Mouse (Mus musculus) cerebellum, postnatal 25 days (tissue): ENCODE measurements around the gene Bckdha.

Experiments
- DNase-seq, 2 experiments: peaks; one replicate each; pipeline ENCODE4 v3.0.0; 2021; ENCODE audit warnings: mixed read lengths in 2 of 2

Gene Bckdha

GRCm38 (mm10) chr7:25644136-25644535 lies 14.6 kb downstream of the Bckdha start:
- no peak for DNase-seq

DNA sequence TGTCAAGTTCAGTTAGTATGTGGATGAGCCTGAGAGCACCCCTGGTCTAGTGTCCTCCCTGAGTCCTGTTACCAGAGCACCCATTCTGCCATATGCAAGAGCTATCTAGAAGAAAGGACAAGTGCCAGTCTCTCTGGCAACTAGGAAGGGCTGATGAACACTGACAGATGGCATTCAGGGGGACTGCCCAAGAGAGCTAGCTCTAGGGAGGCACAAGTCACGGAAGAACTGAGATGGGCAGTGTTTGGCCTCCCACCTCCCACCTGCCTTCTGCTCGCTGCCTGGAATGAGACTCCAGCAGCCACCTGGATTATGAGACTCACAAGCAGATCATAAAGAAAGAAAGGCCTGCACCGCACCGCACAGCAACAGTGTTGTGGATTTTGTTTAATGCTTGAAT lies 19.0 kb downstream of the Bckdha start:
- DNase-seq, result peak; percentile 74

- no peak for DNase-seq
Observed at GRCm38 (mm10) chr7:25637099-25637498, 21.7 kb downstream of the Bckdha start.

DNA sequence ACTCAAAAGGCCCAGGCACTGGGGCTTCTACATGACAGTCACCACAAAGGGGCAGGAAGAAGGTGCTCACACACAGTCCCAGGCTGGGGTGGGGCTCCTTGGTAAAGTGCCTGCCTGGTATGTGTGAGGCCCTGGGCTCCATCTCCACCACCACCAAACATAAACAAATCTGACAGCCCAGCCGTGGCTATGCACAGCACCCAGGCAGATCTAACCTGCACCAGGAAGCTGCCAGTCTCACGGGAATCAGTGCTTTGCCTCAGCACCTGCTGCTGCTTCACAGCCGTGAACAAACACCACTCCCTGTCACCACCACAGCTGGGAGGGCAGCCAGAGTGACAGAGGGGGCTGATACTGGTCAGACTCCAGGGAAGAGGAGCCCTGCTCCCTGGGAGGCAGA lies 22.4 kb downstream of the Bckdha start:
- no peak for DNase-seq

GRCm38 (mm10) chr7:25632679-25633078 lies 26.1 kb downstream of the Bckdha start:
- DNase-seq, result no peak

DNA sequence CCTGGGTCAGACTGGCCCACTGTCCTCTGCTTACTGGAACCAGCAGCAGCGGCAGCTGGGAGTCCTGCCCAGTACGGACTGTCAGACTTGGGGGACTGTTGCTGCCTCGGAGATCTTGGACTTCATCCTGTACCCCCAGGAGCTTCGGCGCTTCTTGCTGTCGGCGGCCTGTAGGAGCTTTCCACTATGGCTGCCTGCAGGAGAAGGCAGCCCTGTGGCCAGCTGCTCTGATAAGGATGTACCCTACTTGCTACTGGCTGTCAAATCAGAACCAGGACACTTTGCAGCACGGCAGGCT lies 30.5 kb downstream of the Bckdha start:
- no peak for DNase-seq

GRCm38 (mm10) chr7:25627431-25628322 lies 31.1 kb downstream of the Bckdha start:
- peak; percentile 42 to 53 for DNase-seq

GRCm38 (mm10) chr7:25626509-25627430 lies 32.0 kb downstream of the Bckdha start, which contains the start of gene B3gnt8:
Gene B3gnt8, plus strand, starts transcription at chr7:25626654.
- peak; percentile 68 to 72 for DNase-seq

GRCm38 (mm10) chr7:25625594-25626250 lies 33.1 kb downstream of the Bckdha start:
- DNase-seq, result peak in 1 of 2 experiments; percentile 74

- DNase-seq, result no peak
Observed at GRCm38 (mm10) chr7:25624851-25625250, 33.9 kb downstream of the Bckdha start.

DNA sequence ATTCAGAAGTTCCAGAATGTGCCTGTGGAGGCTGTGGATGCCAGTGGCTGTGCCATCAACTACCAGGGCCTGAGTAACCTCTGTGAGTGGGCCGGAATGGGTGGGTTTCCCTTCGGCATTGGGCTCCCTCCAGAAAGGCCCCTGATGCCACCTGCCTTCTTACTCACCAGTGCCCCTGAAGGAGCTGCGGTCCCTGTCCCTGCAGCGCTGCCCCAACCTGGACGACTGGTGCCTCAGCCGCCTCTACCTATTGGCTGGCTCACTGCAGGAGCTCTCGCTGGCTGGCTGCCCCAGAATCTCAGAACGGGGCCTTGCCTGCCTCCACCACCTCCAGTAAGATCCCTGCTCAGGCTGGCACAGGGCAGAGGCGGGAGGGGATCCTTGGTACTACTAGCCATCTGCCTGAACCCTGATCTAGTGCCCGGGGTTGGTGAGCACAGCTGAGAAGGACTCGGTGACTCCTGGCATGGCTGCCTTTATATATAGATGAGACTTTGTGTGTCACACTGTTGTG lies 34.9 kb downstream of the Bckdha start:
- peak; percentile 77 to 83 for DNase-seq

DNA sequence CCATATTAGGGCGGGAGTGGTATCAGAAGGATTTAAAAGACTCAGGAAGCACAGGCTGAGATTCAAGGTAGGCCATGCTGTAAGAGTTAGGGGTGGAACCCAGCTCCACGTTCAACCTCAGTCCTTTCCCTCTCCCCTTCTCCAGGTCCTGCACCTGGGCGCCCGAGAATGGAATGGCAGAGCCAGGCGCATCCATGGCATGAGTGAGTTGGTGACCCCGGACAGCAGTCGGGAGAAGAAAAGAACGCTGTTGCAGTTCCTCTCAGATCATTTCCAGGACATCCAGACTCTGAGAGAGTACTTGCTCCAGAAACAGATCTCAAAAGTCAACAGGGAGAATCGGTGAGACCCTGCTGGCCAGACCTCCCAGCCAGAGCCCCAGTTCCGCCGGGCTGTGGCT lies 38.0 kb downstream of the Bckdha start:
- DNase-seq, result no peak

DNA sequence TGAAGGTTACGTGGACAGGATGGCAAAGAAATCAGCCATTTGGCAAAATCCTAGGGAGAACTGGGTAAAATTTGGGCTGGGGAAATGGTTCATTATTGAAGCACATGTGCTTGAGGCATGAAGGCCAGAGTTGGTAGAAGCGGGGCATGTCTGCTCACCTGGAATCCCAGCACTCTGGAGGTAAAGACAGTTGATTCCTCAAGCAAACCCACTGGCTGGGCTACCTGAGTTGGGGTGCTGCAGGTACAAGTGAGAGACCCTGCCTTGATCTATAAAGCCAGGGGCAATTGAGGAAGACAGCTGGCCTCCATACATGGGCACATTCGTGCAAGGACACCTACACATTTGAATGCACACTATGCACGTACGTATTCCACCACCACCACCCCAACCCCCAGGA lies 38.7 kb downstream of the Bckdha start:
- DNase-seq, result no peak

DNA sequence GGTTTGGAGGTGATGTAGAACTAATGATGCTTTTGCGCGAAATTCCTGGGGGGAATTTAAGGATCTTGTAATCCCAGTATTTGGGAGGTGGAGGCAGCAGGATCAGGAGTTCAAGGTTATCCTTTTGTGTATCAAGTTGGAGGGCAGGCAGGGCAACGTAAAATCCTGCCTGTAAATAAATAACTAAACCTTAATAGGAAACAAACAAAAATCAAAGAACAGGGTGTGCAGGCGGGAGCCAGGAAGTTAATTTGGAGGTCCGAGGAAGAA lies 39.1 kb downstream of the Bckdha start:
- DNase-seq, result no peak

GRCm38 (mm10) chr7:25618865-25619721 lies 39.7 kb downstream of the Bckdha start, which contains the start of gene Dmac2:
Gene Dmac2, plus strand, starts transcription at chr7:25619414.
- DNase-seq, result peak; percentile 93 to 97

DNA sequence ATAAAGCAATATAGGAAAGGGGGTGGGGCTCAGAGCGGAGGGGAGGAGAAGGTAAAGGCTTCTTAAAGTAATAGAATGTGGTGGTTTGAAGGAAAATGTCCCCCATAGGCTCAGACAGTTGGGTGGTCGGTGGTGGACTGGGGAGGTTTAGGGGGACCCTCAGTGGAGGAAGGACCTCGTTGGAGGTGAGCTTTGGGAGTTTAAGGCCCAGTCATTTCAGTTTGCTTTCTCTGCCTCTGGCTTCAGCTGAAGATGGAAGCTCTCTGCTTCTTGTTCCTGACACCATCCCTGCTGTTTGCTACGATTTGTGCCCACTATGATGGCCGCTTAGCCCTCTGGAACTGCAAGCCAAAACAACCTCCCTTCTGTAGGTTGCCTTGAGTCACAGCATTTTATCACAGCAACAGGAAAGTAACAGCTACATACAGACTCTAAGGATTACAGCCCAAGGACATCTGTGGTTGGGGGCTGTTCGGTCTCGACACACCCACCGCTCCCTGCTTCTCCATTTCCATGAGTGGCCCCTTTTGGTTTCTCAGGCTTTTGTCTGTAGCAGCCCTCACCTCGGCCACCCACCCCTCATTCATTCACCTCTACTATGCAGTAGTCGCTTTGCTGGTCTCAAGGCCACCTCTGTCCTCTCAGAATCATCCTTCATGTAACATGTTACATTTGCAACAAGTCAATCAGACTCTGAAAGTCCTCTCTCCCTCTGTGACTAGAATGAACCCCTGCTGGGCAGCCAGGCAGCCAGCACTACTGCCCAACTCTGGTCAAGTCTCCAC lies 41.2 kb downstream of the Bckdha start:
- no peak for DNase-seq

DNA sequence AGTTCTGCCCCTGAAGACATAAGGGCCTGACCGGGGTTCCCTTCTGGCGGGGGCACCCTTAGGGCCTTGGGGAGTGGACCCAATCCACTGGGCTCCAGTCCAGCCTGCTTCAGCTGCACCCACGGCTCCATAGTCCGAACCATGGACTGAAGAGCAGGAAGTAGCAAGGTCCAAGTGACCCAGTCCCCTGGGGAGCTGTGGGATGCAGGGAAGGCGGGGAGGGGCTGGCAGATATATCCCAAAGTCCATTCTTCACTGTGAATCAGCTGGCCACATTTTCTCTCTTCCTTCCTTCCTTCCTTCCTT lies 43.1 kb downstream of the Bckdha start, which contains the start of gene Erich4:
TSS of gene Erich4 (minus strand) at position 187 of the 306 bp plus-strand sequence.
- no peak for DNase-seq

DNA sequence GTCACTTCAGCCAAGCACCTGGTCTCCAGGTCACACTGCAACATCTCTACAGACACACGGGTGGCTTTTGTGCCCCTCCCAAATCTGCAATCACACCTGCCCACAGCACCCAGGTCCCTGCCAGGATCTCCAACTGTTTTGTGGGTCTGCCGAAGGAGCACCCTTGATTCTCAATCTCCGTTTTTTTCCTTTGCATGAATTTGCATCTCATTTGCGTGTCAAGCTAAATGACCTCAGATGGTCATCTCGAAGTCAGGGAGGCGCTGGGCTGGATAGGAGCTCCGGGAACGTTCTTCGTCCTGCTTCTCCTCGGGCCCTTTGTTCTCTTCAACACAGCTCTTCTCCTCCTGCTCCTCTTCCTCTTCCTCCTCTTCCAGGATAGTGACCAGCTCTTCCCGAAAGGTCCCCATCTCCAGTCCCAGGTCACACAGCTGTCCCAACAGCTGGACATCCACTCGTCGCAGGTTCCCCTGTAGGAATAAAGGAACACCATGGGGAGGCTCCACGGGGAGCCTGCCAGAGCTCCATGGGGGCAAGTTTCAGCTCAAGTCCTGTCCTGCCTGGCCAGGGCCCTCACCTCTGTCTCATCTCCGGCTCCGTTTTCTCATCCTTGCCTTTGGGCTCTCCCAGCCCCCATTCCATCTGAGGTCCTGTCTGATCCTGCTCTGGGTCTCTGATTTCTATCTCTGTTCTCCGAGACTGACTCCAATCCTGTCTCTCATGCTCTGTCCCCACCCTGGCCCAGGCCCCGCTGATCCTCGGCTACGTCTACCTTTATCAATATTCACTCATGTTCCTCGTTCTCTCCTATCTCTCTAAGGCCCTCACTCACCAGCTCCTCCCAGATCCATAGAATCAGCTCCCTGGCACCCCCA lies 43.7 kb downstream of the Bckdha start:
- no peak for DNase-seq

GRCm38 (mm10) chr7:25614086-25614485 lies 44.7 kb downstream of the Bckdha start:
- DNase-seq, result no peak

GRCm38 (mm10) chr7:25611501-25611900 lies 47.3 kb downstream of the Bckdha start:
- no peak for DNase-seq
